Mouse (Mus musculus) liver, embryonic 14.5 days (tissue): ENCODE data around the gene A630095N17Rik. TPM values are rescaled to one million over a fixed set of nuclear protein-coding genes. Genes with fewer than 3 reads are reported as not detected.

Experiments used
- ATAC-seq: fragments of 200-750 bp; cut with Nextera tagmentation; 2 replicates; pipeline ENCODE4 v1.8.0; 2017; ENCODE audit warnings: moderate number of reproducible peaks, mild to moderate bottlenecking, moderate library complexity; ENCODE audit not compliant: insufficient read depth
- DNase-seq, 3 experiments: peaks; one replicate each; pipeline ENCODE4 v3.0.0-alpha.2; 2012 to 2013; ENCODE audit warnings: low read depth in 3 of 3, low spot score in 3 of 3
- H3K27ac ChIP-seq: fragments of 300-500 bp; sonication (generic); 2 replicates; pipeline ENCODE4 v1.5.1; 2014; ENCODE audit warnings: moderate library complexity, mild to moderate bottlenecking, control low read depth, inconsistent platforms
- H3K27me3 ChIP-seq: fragments of 300-500 bp; sonication (generic); 2 replicates; pipeline ENCODE4 v1.6.1; 2014; ENCODE audit warnings: mild to moderate bottlenecking, low read length, moderate library complexity; ENCODE audit not compliant: control insufficient read depth, insufficient read depth
- H3K36me3 ChIP-seq: fragments of 300-500 bp; sonication (generic); replicated peaks from 2 replicates; pipeline ENCODE4 v1.6.1; 2014; ENCODE audit warnings: low read depth; ENCODE audit not compliant: control insufficient read depth, insufficient read depth
- H3K4me1 ChIP-seq, 2 experiments: fragments of 200-500 bp in 1 of 2; fragments of 300-500 bp in 1 of 2; sonication (generic) in 1 of 2; replicated peaks; 2 replicates each; pipeline ENCODE4 v1.6.1; 2012 to 2014; ENCODE audit warnings: antibody characterized with exemption in 1 of 2, inconsistent platforms in 1 of 2, low read length in 1 of 2; ENCODE audit not compliant: control insufficient read depth in 2 of 2, insufficient read depth in 2 of 2
- H3K4me2 ChIP-seq: fragments of 300-500 bp; sonication (generic); 2 replicates; pipeline ENCODE4 v1.6.1; 2014; ENCODE audit warnings: low read depth, mild to moderate bottlenecking, control low read depth, moderate library complexity
- H3K4me3 ChIP-seq, 2 experiments: fragments of 200-500 bp in 1 of 2; fragments of 300-500 bp in 1 of 2; sonication (generic) in 1 of 2; 2 replicates each; pipeline ENCODE4 v1.5.1; 2012 to 2014; ENCODE audit warnings: low read depth in 2 of 2, low read length in 2 of 2, mild to moderate bottlenecking in 2 of 2, control low read depth in 1 of 2, inconsistent platforms in 1 of 2, moderate library complexity in 1 of 2; ENCODE audit not compliant: insufficient read depth in 1 of 2
- H3K9ac ChIP-seq: fragments of 300-500 bp; sonication (generic); replicated peaks from 2 replicates; pipeline ENCODE4 v1.6.1; 2014; ENCODE audit warnings: mild to moderate bottlenecking, control low read depth, moderate library complexity
- H3K9me3 ChIP-seq: fragments of 300-500 bp; sonication (generic); 2 replicates; pipeline ENCODE4 v1.6.1; 2016; ENCODE audit warnings: low read length, mixed read lengths; ENCODE audit not compliant: control insufficient read depth
- CTCF ChIP-seq: IDR thresholded peaks from 2 replicates; pipeline ENCODE4 v1.5.1; 2016; ENCODE audit warnings: antibody characterized with exemption, low read depth, control low read depth
- EP300 ChIP-seq: IDR thresholded peaks from 2 replicates; pipeline ENCODE4 v1.6.1; 2016; ENCODE audit warnings: antibody characterized with exemption, low read depth
- WGBS: fragments of 180-500 bp; shearing (Covaris S2); extraction: QIAGEN DNeasy Blood & Tissue Kit; methylation state at CpG from one replicate; pipeline ENCODE4 v1.1.7; 2014; ENCODE audit not compliant: insufficient replicate concordance; 5-methylcytosine and 5-hydroxymethylcytosine counted together
- polyA plus RNA-seq, 2 experiments: library from polyadenylated mRNA; depleted of rRNA in 1 of 2; stranded (reverse) in 1 of 2; unstranded in 1 of 2; fragments of >200 nt; fragmentation: Nextera tagmentation in 1 of 2; extraction: Ambion mirVana in 1 of 2; gene quantifications; 2 replicates each; pipeline versions ENCODE4 v1.2.1 to v1.2.3; 2012 to 2014

Gene A630095N17Rik
- polyA plus RNA-seq, 2 experiments: 0.22 TPM; not detected in 1

DNA sequence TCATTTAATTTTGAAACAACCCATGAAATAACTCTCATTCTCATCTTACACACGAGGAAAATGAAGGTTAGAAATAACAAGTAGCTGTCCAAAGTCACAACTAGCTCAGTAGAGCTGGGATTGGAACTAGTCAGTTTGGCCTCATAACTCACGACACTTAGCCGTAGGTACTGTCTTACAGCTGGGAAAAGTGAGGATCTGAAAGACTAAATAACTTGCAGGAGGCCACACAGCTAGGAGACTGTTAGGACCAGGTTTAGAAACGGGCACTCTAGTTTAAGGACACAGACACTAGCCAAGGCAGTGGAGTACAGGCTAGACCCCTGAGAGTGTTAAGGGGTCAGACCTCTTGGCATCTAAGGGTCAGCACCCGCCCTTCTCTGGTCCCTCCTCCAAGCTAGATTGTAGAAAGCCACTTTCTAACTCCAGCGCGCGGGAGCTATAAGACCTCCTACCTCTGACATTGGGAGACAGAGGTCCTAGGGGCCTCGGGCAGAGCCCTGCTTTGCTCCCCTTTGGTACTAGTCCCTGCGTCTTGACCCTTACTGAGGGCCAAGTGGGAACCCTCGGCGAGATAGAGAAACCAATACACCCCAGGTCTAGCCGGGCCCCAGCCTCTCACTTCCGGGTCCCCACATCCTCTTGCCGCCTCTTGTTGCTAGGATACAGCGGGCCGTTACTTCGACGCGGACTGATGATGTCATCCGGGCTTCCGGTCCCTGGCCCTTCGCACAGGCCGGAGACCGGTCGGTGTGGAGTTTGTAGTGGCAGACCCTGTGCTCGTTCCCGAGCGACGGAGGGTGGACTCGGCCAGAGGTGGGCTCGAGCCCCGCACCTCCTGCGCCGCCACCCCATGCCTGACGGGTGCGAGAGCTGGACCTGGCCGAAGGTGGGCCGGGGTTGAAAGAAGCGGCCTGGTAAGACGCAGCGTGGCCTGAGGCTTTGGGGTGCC is 21.5 kb downstream of the A630095N17Rik start, which contains the start of the genes Glb1l and Stk16:
Gene Glb1l (minus strand): TSS at position 678 of the 952 bp plus-strand sequence.
Gene Stk16 (plus strand): TSS at position 703 of the 952 bp plus-strand sequence.
- Histone ChIP-seq H3K27me3 (no peaks in the 10 kb centered on the region), H3K4me2 (peak within 1 kb of the TSS; percentile 75), H3K4me1 (peaks cover 52 to 61% of the 10 kb centered on the region in 2 experiments), H3K36me3 (peaks cover 29% of the 10 kb centered on the region), H3K9ac (peak within 1 kb of the TSS; percentile 86), H3K9me3 (no peaks in the 10 kb centered on the region), H3K4me3 (peak within 1 kb of the TSS; percentile 77 to 82), H3K27ac (peak within 1 kb of the TSS; percentile 66)
- DNase-seq (peak; percentile 93 to 95 (median 94)), ATAC-seq (peak; percentile 87)
- WGBS: 5% methylated on average over 42 of the region's 42 CpGs
- TF ChIP-seq CTCF (no peak), EP300 (no peak)

DNA sequence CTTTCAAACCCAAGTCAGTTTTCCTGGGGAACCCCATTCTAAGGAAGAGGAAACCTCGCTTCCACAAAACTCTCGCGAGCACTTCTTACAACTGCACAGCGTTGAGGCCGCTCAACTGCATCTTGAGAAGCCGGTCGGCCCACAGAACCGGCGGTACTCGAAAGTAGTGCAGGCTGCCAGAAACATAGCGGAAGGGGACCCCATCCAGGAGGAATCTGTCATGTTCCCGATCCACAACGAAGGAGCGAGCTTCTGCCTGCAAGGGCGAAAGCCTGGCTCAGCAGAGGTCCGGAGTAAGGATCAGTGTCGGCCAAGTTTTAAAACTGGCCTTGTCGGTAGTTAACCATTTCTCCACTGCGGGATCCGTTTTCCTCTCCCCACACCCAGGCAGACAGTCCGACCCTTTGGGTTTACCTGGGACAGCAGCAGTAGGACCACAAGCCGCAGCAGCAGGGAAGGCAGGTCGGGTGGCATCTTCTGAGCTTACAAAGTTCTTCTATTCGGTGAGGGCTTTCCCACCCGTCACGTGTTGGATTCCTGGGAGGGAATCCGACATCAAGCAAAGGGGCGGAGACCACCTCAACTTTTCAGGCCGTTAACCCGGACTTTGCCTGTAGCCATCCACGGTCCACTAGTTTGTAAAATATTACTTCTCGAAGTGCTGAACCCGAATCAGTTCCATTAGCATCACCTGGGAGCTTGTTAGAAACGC is 22.8 kb downstream of the A630095N17Rik start:
- peaks cover 41 to 48% of the 10 kb centered on the region in 2 experiments for H3K4me1 ChIP-seq
- H3K4me2 ChIP-seq: peak overlapping the region; percentile 75
- WGBS: 19% methylated on average over 34 of the region's 34 CpGs
- no peak for ATAC-seq
- H3K36me3 ChIP-seq: peaks cover 17% of the 10 kb centered on the region
- no peaks in the 10 kb centered on the region for H3K9me3 ChIP-seq
- peak overlapping the region; percentile 71 for H3K9ac ChIP-seq
- peak overlapping the region; percentile 77 to 82 for H3K4me3 ChIP-seq
- H3K27ac ChIP-seq: no peak overlapping the region
- TF ChIP-seq EP300: no peak
- no peak for TF ChIP-seq CTCF
- no peaks in the 10 kb centered on the region for H3K27me3 ChIP-seq
- DNase-seq: no peak

DNA sequence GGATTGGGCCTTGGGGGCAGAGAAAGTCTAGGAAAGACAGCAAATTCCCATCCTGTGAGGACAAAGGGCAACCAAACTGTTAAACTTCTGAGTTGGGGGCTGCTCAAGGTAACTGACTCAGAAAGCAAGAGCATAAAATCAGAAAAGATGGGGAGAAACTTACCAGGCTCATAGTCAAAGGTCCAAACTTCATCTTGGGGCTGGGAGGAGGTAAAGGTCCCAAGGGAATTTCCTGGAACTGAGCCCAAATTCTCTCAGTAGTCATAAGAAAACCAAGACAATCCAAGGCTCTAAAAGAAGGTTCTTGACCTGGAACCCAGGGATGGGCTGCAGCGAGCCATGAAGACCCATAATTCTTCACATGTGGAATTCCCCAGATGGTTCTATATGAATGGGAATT is 30.7 kb downstream of the A630095N17Rik start:
- no peak for TF ChIP-seq CTCF
- TF ChIP-seq EP300: no peak
- 78% methylated on average over 1 of the region's 1 CpGs for WGBS
- Histone ChIP-seq H3K9me3 (no peaks in the 10 kb centered on the region), H3K4me2 (no peak overlapping the region), H3K4me1 (no peaks in the 10 kb centered on the region), H3K27me3 (no peaks in the 10 kb centered on the region), H3K9ac (no peak overlapping the region), H3K36me3 (peaks cover 13% of the 10 kb centered on the region), H3K4me3 (no peak overlapping the region), H3K27ac (no peak overlapping the region)
- ATAC-seq (no peak), DNase-seq (no peak)

DNA sequence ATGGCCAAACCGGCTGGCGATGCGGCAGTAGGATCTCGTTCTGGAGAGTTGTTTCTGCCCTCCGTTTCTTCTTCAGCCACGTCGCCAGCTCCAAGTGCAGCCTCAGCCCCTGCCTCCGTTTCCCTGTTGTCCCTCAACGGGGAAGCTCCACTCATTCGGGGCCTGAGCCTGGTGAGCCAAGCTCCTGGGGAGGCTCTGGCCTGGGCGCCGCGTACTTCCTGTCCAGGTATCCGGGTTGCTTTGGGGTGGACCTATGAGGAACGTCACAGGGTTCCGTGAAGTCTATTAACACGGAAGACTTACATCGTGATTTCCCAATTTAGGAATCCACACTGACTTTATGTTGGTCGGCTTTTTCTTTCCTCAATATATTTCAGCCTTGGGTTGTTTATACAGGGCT is 39.5 kb downstream of the A630095N17Rik start:
- no peak for DNase-seq
- peak overlapping the region; percentile 98 for H3K4me2 ChIP-seq
- peak; percentile 39; the same call in 1 of the 2 replicates for ATAC-seq
- 0% methylated on average over 19 of the region's 19 CpGs for WGBS
- peak overlapping the region; percentile 85 for H3K27ac ChIP-seq
- peaks cover 21 to 22% of the 10 kb centered on the region in 2 experiments for H3K4me1 ChIP-seq
- H3K9me3 ChIP-seq: no peaks in the 10 kb centered on the region
- TF ChIP-seq CTCF (no peak), EP300 (no peak)
- H3K27me3 ChIP-seq: no peaks in the 10 kb centered on the region
- peaks cover 18% of the 10 kb centered on the region for H3K36me3 ChIP-seq
- H3K4me3 ChIP-seq: peak overlapping the region; percentile 89 to 93
- H3K9ac ChIP-seq: peak overlapping the region; percentile 85
